Mouse (Mus musculus): ENCODE results near the gene Slc1a7. TPM values are rescaled to one million over a fixed set of nuclear protein-coding genes. Genes with fewer than 3 reads are reported as not detected.

The Slc1a7 gene
- polyA plus RNA-seq, 1 experiment from 2014 or later: 0.15 TPM

- Histone ChIP-seq H3K27ac (ENCODE audit: low read length) (no peak overlapping the region), H3K27me3 (replicated peaks; ENCODE audit: control insufficient read depth, insufficient read depth, low read length) (no peaks in the 10 kb centered on the region), H3K4me2 (ENCODE audit: low read depth, low read length) (no peak overlapping the region), H3K36me3 (ENCODE audit: control insufficient read depth, insufficient read depth, low read length) (no peaks in the 10 kb centered on the region), H3K9ac (ENCODE audit: low read depth, low read length) (no peak overlapping the region), H3K4me1 (ENCODE audit: control insufficient read depth, insufficient read depth, low read length) (peaks cover 9% of the 10 kb centered on the region; the same call in 1 of the 2 replicates), H3K9me3 (ENCODE audit: control insufficient read depth, low read length) (no peaks in the 10 kb centered on the region), H3K4me3 (ENCODE audit: low read length) (no peak overlapping the region)
- ATAC-seq: no peak
- WGBS: 81% methylated on average over 6 of the region's 6 CpGs
These were observed 12.0 kb downstream of the Slc1a7 start for GRCm38 (mm10) chr4:107980002-107980600.

GRCm38 (mm10) chr4:107983717-107984116 lies 15.6 kb downstream of the Slc1a7 start:
- Histone ChIP-seq H3K4me1 (ENCODE audit: control insufficient read depth, insufficient read depth, low read length) (peaks cover 10% of the 10 kb centered on the region; the same call in 1 of the 2 replicates), H3K9me3 (ENCODE audit: control insufficient read depth, low read length) (no peaks in the 10 kb centered on the region), H3K4me3 (ENCODE audit: low read length) (no peak overlapping the region), H3K36me3 (ENCODE audit: control insufficient read depth, insufficient read depth, low read length) (no peaks in the 10 kb centered on the region), H3K27me3 (replicated peaks; ENCODE audit: control insufficient read depth, insufficient read depth, low read length) (no peaks in the 10 kb centered on the region), H3K4me2 (ENCODE audit: low read depth, low read length) (no peak overlapping the region), H3K27ac (ENCODE audit: low read length) (no peak overlapping the region), H3K9ac (ENCODE audit: low read depth, low read length) (no peak overlapping the region)
- ATAC-seq: no peak
- 86% methylated on average over 1 of the region's 1 CpGs for WGBS

- Histone ChIP-seq H3K9ac (ENCODE audit: low read depth, low read length) (no peak overlapping the region), H3K27me3 (replicated peaks; ENCODE audit: control insufficient read depth, insufficient read depth, low read length) (no peaks in the 10 kb centered on the region), H3K9me3 (ENCODE audit: control insufficient read depth, low read length) (no peaks in the 10 kb centered on the region), H3K4me3 (ENCODE audit: low read length) (no peak overlapping the region), H3K27ac (ENCODE audit: low read length) (peak overlapping the region; percentile 50; the same call in 1 of the 2 replicates), H3K4me2 (ENCODE audit: low read depth, low read length) (no peak overlapping the region), H3K4me1 (ENCODE audit: control insufficient read depth, insufficient read depth, low read length) (peaks cover 10% of the 10 kb centered on the region; the same call in 1 of the 2 replicates), H3K36me3 (ENCODE audit: control insufficient read depth, insufficient read depth, low read length) (no peaks in the 10 kb centered on the region)
- WGBS: 52% methylated on average over 7 of the region's 7 CpGs
- peak; percentile 68; the same call in 1 of the 2 replicates for ATAC-seq
These were observed 16.3 kb downstream of the Slc1a7 start for GRCm38 (mm10) chr4:107984282-107984981.

GRCm38 (mm10) chr4:107985812-107986211 lies 17.7 kb downstream of the Slc1a7 start:
- no peak overlapping the region for H3K27ac ChIP-seq (ENCODE audit: low read length)
- no peak overlapping the region for H3K9ac ChIP-seq (ENCODE audit: low read depth, low read length)
- no peak overlapping the region for H3K4me3 ChIP-seq (ENCODE audit: low read length)
- no peaks in the 10 kb centered on the region for H3K9me3 ChIP-seq (ENCODE audit: control insufficient read depth, low read length)
- ATAC-seq: no peak
- peaks cover 13% of the 10 kb centered on the region for H3K4me1 ChIP-seq (ENCODE audit: control insufficient read depth, insufficient read depth, low read length)
- H3K36me3 ChIP-seq (ENCODE audit: control insufficient read depth, insufficient read depth, low read length): no peaks in the 10 kb centered on the region
- H3K27me3 ChIP-seq (replicated peaks; ENCODE audit: control insufficient read depth, insufficient read depth, low read length): no peaks in the 10 kb centered on the region
- no peak overlapping the region for H3K4me2 ChIP-seq (ENCODE audit: low read depth, low read length)
- WGBS: 86% methylated on average over 5 of the region's 5 CpGs

- Histone ChIP-seq H3K9me3 (ENCODE audit: control insufficient read depth, low read length) (no peaks in the 10 kb centered on the region), H3K27ac (ENCODE audit: low read length) (no peak overlapping the region), H3K4me2 (ENCODE audit: low read depth, low read length) (no peak overlapping the region), H3K9ac (ENCODE audit: low read depth, low read length) (no peak overlapping the region), H3K27me3 (replicated peaks; ENCODE audit: control insufficient read depth, insufficient read depth, low read length) (no peaks in the 10 kb centered on the region), H3K36me3 (ENCODE audit: control insufficient read depth, insufficient read depth, low read length) (no peaks in the 10 kb centered on the region), H3K4me3 (ENCODE audit: low read length) (no peak overlapping the region), H3K4me1 (ENCODE audit: control insufficient read depth, insufficient read depth, low read length) (peaks cover 14% of the 10 kb centered on the region)
- WGBS: 77% methylated on average over 11 of the region's 11 CpGs
- no peak for ATAC-seq
These were observed 18.4 kb downstream of the Slc1a7 start for GRCm38 (mm10) chr4:107986386-107987168.

GRCm38 (mm10) chr4:107988931-107989330 lies 20.8 kb downstream of the Slc1a7 start:
- Histone ChIP-seq H3K4me1 (ENCODE audit: control insufficient read depth, insufficient read depth, low read length) (peaks cover 12% of the 10 kb centered on the region), H3K36me3 (ENCODE audit: control insufficient read depth, insufficient read depth, low read length) (no peaks in the 10 kb centered on the region), H3K27ac (ENCODE audit: low read length) (no peak overlapping the region), H3K9me3 (ENCODE audit: control insufficient read depth, low read length) (no peaks in the 10 kb centered on the region), H3K4me3 (ENCODE audit: low read length) (no peak overlapping the region), H3K27me3 (replicated peaks; ENCODE audit: control insufficient read depth, insufficient read depth, low read length) (no peaks in the 10 kb centered on the region), H3K4me2 (ENCODE audit: low read depth, low read length) (no peak overlapping the region), H3K9ac (ENCODE audit: low read depth, low read length) (no peak overlapping the region)
- ATAC-seq: no peak
- WGBS: 56% methylated on average over 8 of the region's 8 CpGs

GRCm38 (mm10) chr4:107990818-107991217 lies 22.7 kb downstream of the Slc1a7 start:
- no peak for ATAC-seq
- Histone ChIP-seq H3K4me1 (ENCODE audit: control insufficient read depth, insufficient read depth, low read length) (peaks cover 5% of the 10 kb centered on the region; the same call in 1 of the 2 replicates), H3K9me3 (ENCODE audit: control insufficient read depth, low read length) (no peaks in the 10 kb centered on the region), H3K27me3 (replicated peaks; ENCODE audit: control insufficient read depth, insufficient read depth, low read length) (no peaks in the 10 kb centered on the region), H3K4me3 (ENCODE audit: low read length) (no peak overlapping the region), H3K9ac (ENCODE audit: low read depth, low read length) (no peak overlapping the region), H3K4me2 (ENCODE audit: low read depth, low read length) (no peak overlapping the region), H3K36me3 (ENCODE audit: control insufficient read depth, insufficient read depth, low read length) (no peaks in the 10 kb centered on the region), H3K27ac (ENCODE audit: low read length) (no peak overlapping the region)
- WGBS: 67% methylated on average over 5 of the region's 5 CpGs

GRCm38 (mm10) chr4:107991879-107992278 lies 23.7 kb downstream of the Slc1a7 start:
- H3K4me2 ChIP-seq (ENCODE audit: low read depth, low read length): no peak overlapping the region
- ATAC-seq: no peak; the same call in 1 of the 2 replicates
- H3K36me3 ChIP-seq (ENCODE audit: control insufficient read depth, insufficient read depth, low read length): no peaks in the 10 kb centered on the region
- H3K27ac ChIP-seq (ENCODE audit: low read length): no peak overlapping the region
- H3K9me3 ChIP-seq (ENCODE audit: control insufficient read depth, low read length): no peaks in the 10 kb centered on the region
- no peaks in the 10 kb centered on the region for H3K27me3 ChIP-seq (replicated peaks; ENCODE audit: control insufficient read depth, insufficient read depth, low read length)
- H3K9ac ChIP-seq (ENCODE audit: low read depth, low read length): no peak overlapping the region
- no peak overlapping the region for H3K4me3 ChIP-seq (ENCODE audit: low read length)
- 16% methylated on average over 6 of the region's 6 CpGs for WGBS
- peaks cover 5% of the 10 kb centered on the region; the same call in 1 of the 2 replicates for H3K4me1 ChIP-seq (ENCODE audit: control insufficient read depth, insufficient read depth, low read length)

GRCm38 (mm10) chr4:107995011-107995410 lies 26.9 kb downstream of the Slc1a7 start:
- H3K9me3 ChIP-seq (ENCODE audit: control insufficient read depth, low read length): no peaks in the 10 kb centered on the region
- H3K9ac ChIP-seq (ENCODE audit: low read depth, low read length): no peak overlapping the region
- no peaks in the 10 kb centered on the region for H3K36me3 ChIP-seq (ENCODE audit: control insufficient read depth, insufficient read depth, low read length)
- no peak overlapping the region for H3K27ac ChIP-seq (ENCODE audit: low read length)
- no peak overlapping the region for H3K4me3 ChIP-seq (ENCODE audit: low read length)
- H3K4me2 ChIP-seq (ENCODE audit: low read depth, low read length): no peak overlapping the region
- ATAC-seq: no peak
- 78% methylated on average over 6 of the region's 6 CpGs for WGBS
- peaks cover 5% of the 10 kb centered on the region; the same call in 1 of the 2 replicates for H3K4me1 ChIP-seq (ENCODE audit: control insufficient read depth, insufficient read depth, low read length)
- no peaks in the 10 kb centered on the region for H3K27me3 ChIP-seq (replicated peaks; ENCODE audit: control insufficient read depth, insufficient read depth, low read length)
